Mouse (Mus musculus): ENCODE measurements around the gene Best2. TPM values are rescaled to one million over a fixed set of nuclear protein-coding genes. Genes with fewer than 3 reads are reported as not detected.
A peak's percentile ranks its signal among the peaks of the same experiment; 100 is the strongest.

Best2 gene
- polyA plus RNA-seq, 1 experiment from 2014 or later: not detected

GRCm38 (mm10) chr8:84969241-84970134 lies 44.8 kb downstream of the Best2 start, which contains the start of the genes Gm49661, Prdx2 and Rnaseh2a:
Gene Gm49661, minus strand, starts transcription at chr8:84969433.
Gene Prdx2, plus strand, starts transcription at chr8:84969587.
Gene Rnaseh2a, minus strand, starts transcription at chr8:84969767.
- Histone ChIP-seq H3K4me1 (peaks cover 81% of the 10 kb centered on the region), H3K36me3 (peaks cover 44% of the 10 kb centered on the region), H3K9me3 (replicated peaks) (no peaks in the 10 kb centered on the region), H3K4me2 (peak within 1 kb of the TSS; percentile 94), H3K9ac (peak within 1 kb of the TSS; percentile 94), H3K27ac (peak within 1 kb of the TSS; percentile 97), H3K27me3 (replicated peaks) (no peaks in the 10 kb centered on the region), H3K4me3 (peak within 1 kb of the TSS; percentile 81)
- WGBS (ENCODE audit: insufficient replicate concordance): under 1% methylated on average over 56 of the region's 56 CpGs
- peak; percentile 66 for ATAC-seq

GRCm38 (mm10) chr8:84968650-84969049 lies 45.7 kb downstream of the Best2 start:
- Histone ChIP-seq H3K4me2 (peak overlapping the region; percentile 94), H3K4me1 (peaks cover 81% of the 10 kb centered on the region), H3K4me3 (peak overlapping the region; percentile 81), H3K36me3 (peaks cover 44% of the 10 kb centered on the region), H3K9me3 (replicated peaks) (no peaks in the 10 kb centered on the region), H3K27me3 (replicated peaks) (no peaks in the 10 kb centered on the region), H3K9ac (peak overlapping the region; percentile 94), H3K27ac (peak overlapping the region; percentile 97)
- WGBS (ENCODE audit: insufficient replicate concordance): 13% methylated on average over 2 of the region's 2 CpGs
- ATAC-seq: no peak

- WGBS (ENCODE audit: insufficient replicate concordance): 82% methylated on average over 13 of the region's 13 CpGs
- H3K9me3 ChIP-seq (replicated peaks): no peaks in the 10 kb centered on the region
- peak overlapping the region; percentile 97 for H3K27ac ChIP-seq
- peak overlapping the region; percentile 81; the same call in 1 of the 2 replicates for H3K4me3 ChIP-seq
- peak overlapping the region; percentile 94 for H3K4me2 ChIP-seq
- no peak for ATAC-seq
- peaks cover 41% of the 10 kb centered on the region for H3K36me3 ChIP-seq
- peak overlapping the region; percentile 94 for H3K9ac ChIP-seq
- H3K27me3 ChIP-seq (replicated peaks): no peaks in the 10 kb centered on the region
- H3K4me1 ChIP-seq: peaks cover 72% of the 10 kb centered on the region
Measured at GRCm38 (mm10) chr8:84967532-84968304, 46.6 kb downstream of the Best2 start.

GRCm38 (mm10) chr8:84966603-84967002 lies 47.7 kb downstream of the Best2 start:
- peak overlapping the region; percentile 84 for H3K4me3 ChIP-seq
- no peaks in the 10 kb centered on the region for H3K27me3 ChIP-seq (replicated peaks)
- 11% methylated on average over 3 of the region's 3 CpGs for WGBS (ENCODE audit: insufficient replicate concordance)
- peaks cover 41% of the 10 kb centered on the region for H3K36me3 ChIP-seq
- peak overlapping the region; percentile 97 for H3K27ac ChIP-seq
- no peaks in the 10 kb centered on the region for H3K9me3 ChIP-seq (replicated peaks)
- peaks cover 61% of the 10 kb centered on the region for H3K4me1 ChIP-seq
- ATAC-seq: no peak
- peak overlapping the region; percentile 94 for H3K4me2 ChIP-seq
- peak overlapping the region; percentile 62 for H3K9ac ChIP-seq

- Histone ChIP-seq H3K4me1 (peaks cover 53% of the 10 kb centered on the region), H3K9me3 (replicated peaks) (no peaks in the 10 kb centered on the region), H3K4me2 (peak overlapping the region; percentile 94), H3K27me3 (replicated peaks) (no peaks in the 10 kb centered on the region), H3K36me3 (peaks cover 41% of the 10 kb centered on the region), H3K9ac (peak overlapping the region; percentile 89), H3K27ac (peak overlapping the region; percentile 97), H3K4me3 (peak overlapping the region; percentile 84)
- under 1% methylated on average over 41 of the region's 41 CpGs for WGBS (ENCODE audit: insufficient replicate concordance)
- ATAC-seq: peak; percentile 76
Measured at GRCm38 (mm10) chr8:84965731-84966291, 48.5 kb downstream of the Best2 start.

- 76% methylated on average over 4 of the region's 4 CpGs for WGBS (ENCODE audit: insufficient replicate concordance)
- peaks cover 47% of the 10 kb centered on the region for H3K4me1 ChIP-seq
- peak overlapping the region; percentile 94 for H3K4me2 ChIP-seq
- no peaks in the 10 kb centered on the region for H3K27me3 ChIP-seq (replicated peaks)
- H3K4me3 ChIP-seq: peak overlapping the region; percentile 84
- H3K9ac ChIP-seq: no peak overlapping the region
- H3K27ac ChIP-seq: no peak overlapping the region
- no peaks in the 10 kb centered on the region for H3K9me3 ChIP-seq (replicated peaks)
- no peak for ATAC-seq
- peaks cover 52% of the 10 kb centered on the region for H3K36me3 ChIP-seq
Measured at GRCm38 (mm10) chr8:84963952-84964351, 50.4 kb downstream of the Best2 start.

- Histone ChIP-seq H3K4me1 (peaks cover 11% of the 10 kb centered on the region), H3K27ac (no peak overlapping the region), H3K9me3 (replicated peaks) (no peaks in the 10 kb centered on the region), H3K27me3 (replicated peaks) (no peaks in the 10 kb centered on the region; the same call in 1 of the 2 replicates), H3K4me2 (no peak overlapping the region), H3K4me3 (no peak overlapping the region), H3K9ac (no peak overlapping the region), H3K36me3 (peaks cover 86% of the 10 kb centered on the region)
- WGBS (ENCODE audit: insufficient replicate concordance): 85% methylated on average over 7 of the region's 7 CpGs
- no peak for ATAC-seq
Measured at GRCm38 (mm10) chr8:84959811-84960210, 54.5 kb downstream of the Best2 start.

Small RNAs within 50 kb of the gene (microRNA-seq; reads per million reads assigned to microRNA genes)
- gene Mir7070: not detected

Other genes starting within 250 kb of the Best2 start
- gene Nfix, start 214.2 kb downstream of the Best2 start, polyA plus RNA-seq (2016; fragmentation: Nextera tagmentation; extraction: Ambion mirVana): 2.8 and 2.9 TPM in 2 replicates
- 3.4 and 4.3 TPM in 2 replicates for gene Dand5, start 191.7 kb downstream of the Best2 start, polyA plus RNA-seq (2016; fragmentation: Nextera tagmentation; extraction: Ambion mirVana)
- gene Gadd45gip1, start 183.0 kb downstream of the Best2 start, polyA plus RNA-seq (2016; fragmentation: Nextera tagmentation; extraction: Ambion mirVana): 69.9 and 71.0 TPM in 2 replicates
- 274 and 281 TPM in 2 replicates for gene Rad23a, start 173.9 kb downstream of the Best2 start, polyA plus RNA-seq (2016; fragmentation: Nextera tagmentation; extraction: Ambion mirVana)
- 590 and 610 TPM in 2 replicates for gene Calr, start 167.6 kb downstream of the Best2 start, polyA plus RNA-seq (2016; fragmentation: Nextera tagmentation; extraction: Ambion mirVana)
- 96.3 and 98.6 TPM in 2 replicates for gene Farsa, start 157.5 kb downstream of the Best2 start, polyA plus RNA-seq (2016; fragmentation: Nextera tagmentation; extraction: Ambion mirVana)
- gene Syce2, start 142.4 kb downstream of the Best2 start, polyA plus RNA-seq (2016; fragmentation: Nextera tagmentation; extraction: Ambion mirVana): 110 TPM in 2 replicates
- 41.1 and 44.3 TPM in 2 replicates for gene Gcdh, start 120.6 kb downstream of the Best2 start, polyA plus RNA-seq (2016; fragmentation: Nextera tagmentation; extraction: Ambion mirVana)
- gene Klf1, start 112.6 kb downstream of the Best2 start, polyA plus RNA-seq (2016; fragmentation: Nextera tagmentation; extraction: Ambion mirVana): 517 and 552 TPM in 2 replicates
- gene Dnase2a, start 106.0 kb downstream of the Best2 start, polyA plus RNA-seq (2016; fragmentation: Nextera tagmentation; extraction: Ambion mirVana): 10.8 and 11.4 TPM in 2 replicates
- gene Mast1, start 77.2 kb downstream of the Best2 start, polyA plus RNA-seq (2016; fragmentation: Nextera tagmentation; extraction: Ambion mirVana): 0.18 TPM in 2 replicates
- gene Rtbdn, start 67.5 kb downstream of the Best2 start, polyA plus RNA-seq (2016; fragmentation: Nextera tagmentation; extraction: Ambion mirVana): 0.39 and 0.60 TPM in 2 replicates
- gene Gm49661, start 45.1 kb downstream of the Best2 start, polyA plus RNA-seq (2016; fragmentation: Nextera tagmentation; extraction: Ambion mirVana): 1.1 TPM in 1 of 2 replicates, not detected in the other
- gene Prdx2, start 44.9 kb downstream of the Best2 start, polyA plus RNA-seq (2016; fragmentation: Nextera tagmentation; extraction: Ambion mirVana): 1,859 and 1,895 TPM in 2 replicates
- 149 and 150 TPM in 2 replicates for gene Rnaseh2a, start 44.8 kb downstream of the Best2 start, polyA plus RNA-seq (2016; fragmentation: Nextera tagmentation; extraction: Ambion mirVana)
- gene Junb, start 35.8 kb downstream of the Best2 start, polyA plus RNA-seq (2016; fragmentation: Nextera tagmentation; extraction: Ambion mirVana): 18.0 and 18.3 TPM in 2 replicates
- 10.8 and 10.9 TPM in 2 replicates for gene Hook2, start 23.9 kb downstream of the Best2 start, polyA plus RNA-seq (2016; fragmentation: Nextera tagmentation; extraction: Ambion mirVana)
- 85.8 and 87.3 TPM in 2 replicates for gene Asna1, start 10.8 kb upstream of the Best2 start, polyA plus RNA-seq (2016; fragmentation: Nextera tagmentation; extraction: Ambion mirVana)
- 133 and 139 TPM in 2 replicates for gene Trir, start 12.3 kb upstream of the Best2 start, polyA plus RNA-seq (2016; fragmentation: Nextera tagmentation; extraction: Ambion mirVana)
- 31.1 and 32.3 TPM in 2 replicates for gene Tnpo2, start 22.4 kb upstream of the Best2 start, polyA plus RNA-seq (2016; fragmentation: Nextera tagmentation; extraction: Ambion mirVana)
- 8.5 and 9.5 TPM in 2 replicates for gene Fbxw9, start 45.5 kb upstream of the Best2 start, polyA plus RNA-seq (2016; fragmentation: Nextera tagmentation; extraction: Ambion mirVana)
- gene Gm5741, start 53.5 kb upstream of the Best2 start, polyA plus RNA-seq (2016; fragmentation: Nextera tagmentation; extraction: Ambion mirVana): 0.80 TPM in 1 of 2 replicates, not detected in the other
- gene Dhps, start 57.2 kb upstream of the Best2 start, polyA plus RNA-seq (2016; fragmentation: Nextera tagmentation; extraction: Ambion mirVana): 51.6 and 52.3 TPM in 2 replicates
- gene Wdr83os, start 66.2 kb upstream of the Best2 start, polyA plus RNA-seq (2016; fragmentation: Nextera tagmentation; extraction: Ambion mirVana): 80.1 and 87.7 TPM in 2 replicates
- 30.8 and 33.1 TPM in 2 replicates for gene Wdr83, start 66.8 kb upstream of the Best2 start, polyA plus RNA-seq (2016; fragmentation: Nextera tagmentation; extraction: Ambion mirVana)
- gene Man2b1, start 68.7 kb upstream of the Best2 start, polyA plus RNA-seq (2016; fragmentation: Nextera tagmentation; extraction: Ambion mirVana): 23.5 and 26.7 TPM in 2 replicates
- gene Zfp791, start 108.6 kb upstream of the Best2 start, polyA plus RNA-seq (2016; fragmentation: Nextera tagmentation; extraction: Ambion mirVana): 0.35 and 0.66 TPM in 2 replicates
- gene Cks1brt, start 137.4 kb upstream of the Best2 start, polyA plus RNA-seq (2016; fragmentation: Nextera tagmentation; extraction: Ambion mirVana): not detected in 2 replicates
- gene Olfr371, start 211.5 kb upstream of the Best2 start, polyA plus RNA-seq (2016; fragmentation: Nextera tagmentation; extraction: Ambion mirVana): not detected in 2 replicates